Mouse (Mus musculus) heart, embryonic 12.5 days (tissue): ENCODE results near the gene Znrf3. TPM values are rescaled to one million over a fixed set of nuclear protein-coding genes. Genes with fewer than 3 reads are reported as not detected.

Experiments
- ATAC-seq: fragments of 200-750 bp; cut with Nextera tagmentation; 2 replicates; pipeline ENCODE4 v1.8.0; 2017; ENCODE audit warnings: moderate TSS enrichment, moderate library complexity; ENCODE audit not compliant: insufficient number of reproducible peaks, low FRiP score
- H3K27ac ChIP-seq: fragments of 300-500 bp; sonication (generic); 2 replicates; pipeline ENCODE4 v1.5.1; 2016; ENCODE audit warnings: mild to moderate bottlenecking, moderate library complexity; ENCODE audit not compliant: poor library complexity, severe bottlenecking
- H3K27me3 ChIP-seq: fragments of 300-500 bp; sonication (generic); replicated peaks from 2 replicates; pipeline ENCODE4 v1.6.1; 2016; ENCODE audit warnings: mild to moderate bottlenecking, moderate library complexity
- H3K36me3 ChIP-seq: fragments of 300-500 bp; sonication (generic); 2 replicates; pipeline ENCODE4 v1.6.1; 2016; ENCODE audit warnings: mild to moderate bottlenecking, moderate library complexity
- H3K4me1 ChIP-seq: fragments of 300-500 bp; sonication (generic); replicated peaks from 2 replicates; pipeline ENCODE4 v1.6.1; 2016; ENCODE audit warnings: mild to moderate bottlenecking
- H3K4me2 ChIP-seq: fragments of 300-500 bp; sonication (generic); 2 replicates; pipeline ENCODE4 v1.6.1; 2016; ENCODE audit warnings: mild to moderate bottlenecking, moderate library complexity
- H3K4me3 ChIP-seq: fragments of 300-500 bp; sonication (generic); 2 replicates; pipeline ENCODE4 v1.5.1; 2016; ENCODE audit warnings: mild to moderate bottlenecking
- H3K9ac ChIP-seq: fragments of 300-500 bp; sonication (generic); 2 replicates; pipeline ENCODE4 v1.6.1; 2016; ENCODE audit warnings: mild to moderate bottlenecking, moderate library complexity
- H3K9me3 ChIP-seq: fragments of 300-500 bp; sonication (generic); replicated peaks from 2 replicates; pipeline ENCODE4 v1.6.1; 2016; ENCODE audit warnings: mild to moderate bottlenecking, moderate library complexity
- WGBS: fragments of 180-500 bp; shearing (Covaris S2); methylation state at CpG from one replicate; pipeline ENCODE4 v1.1.7; 2016; 5-methylcytosine and 5-hydroxymethylcytosine counted together
- polyA plus RNA-seq: library from polyadenylated mRNA; unstranded; fragments of >200 nt; fragmentation: Nextera tagmentation; extraction: Ambion mirVana; gene quantifications from 2 replicates; pipeline ENCODE4 v1.2.1, GENCODE M21; 2016

Znrf3 gene
- polyA plus RNA-seq, 1 experiment from 2014 or later: 7.6 TPM

DNA sequence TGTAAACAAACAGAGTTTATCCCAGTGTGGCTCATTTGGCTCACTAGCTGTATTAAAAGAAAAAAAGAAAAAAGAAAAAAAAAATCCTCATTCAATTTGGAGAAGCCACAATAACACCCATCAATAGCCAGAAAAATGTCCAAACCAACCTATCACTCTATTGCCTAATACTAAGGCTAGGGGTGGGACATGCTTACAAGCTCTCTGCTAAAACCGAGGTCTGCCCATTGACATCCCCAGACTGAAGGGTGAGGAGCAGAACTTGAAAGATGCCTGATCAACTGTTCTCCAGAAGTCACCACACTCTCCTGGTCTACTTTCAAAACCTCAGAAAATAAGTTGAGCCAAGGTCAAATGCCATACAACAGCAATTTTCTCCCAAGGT, 22.4 kb downstream of the Znrf3 start:
- Histone ChIP-seq H3K4me2 (no peak overlapping the region), H3K9me3 (no peaks in the 10 kb centered on the region), H3K4me1 (peaks cover 45% of the 10 kb centered on the region), H3K36me3 (no peaks in the 10 kb centered on the region), H3K27ac (no peak overlapping the region), H3K9ac (no peak overlapping the region), H3K4me3 (no peak overlapping the region), H3K27me3 (no peaks in the 10 kb centered on the region)
- no peak for ATAC-seq
- WGBS: 58% methylated on average over 1 of the region's 1 CpGs

DNA sequence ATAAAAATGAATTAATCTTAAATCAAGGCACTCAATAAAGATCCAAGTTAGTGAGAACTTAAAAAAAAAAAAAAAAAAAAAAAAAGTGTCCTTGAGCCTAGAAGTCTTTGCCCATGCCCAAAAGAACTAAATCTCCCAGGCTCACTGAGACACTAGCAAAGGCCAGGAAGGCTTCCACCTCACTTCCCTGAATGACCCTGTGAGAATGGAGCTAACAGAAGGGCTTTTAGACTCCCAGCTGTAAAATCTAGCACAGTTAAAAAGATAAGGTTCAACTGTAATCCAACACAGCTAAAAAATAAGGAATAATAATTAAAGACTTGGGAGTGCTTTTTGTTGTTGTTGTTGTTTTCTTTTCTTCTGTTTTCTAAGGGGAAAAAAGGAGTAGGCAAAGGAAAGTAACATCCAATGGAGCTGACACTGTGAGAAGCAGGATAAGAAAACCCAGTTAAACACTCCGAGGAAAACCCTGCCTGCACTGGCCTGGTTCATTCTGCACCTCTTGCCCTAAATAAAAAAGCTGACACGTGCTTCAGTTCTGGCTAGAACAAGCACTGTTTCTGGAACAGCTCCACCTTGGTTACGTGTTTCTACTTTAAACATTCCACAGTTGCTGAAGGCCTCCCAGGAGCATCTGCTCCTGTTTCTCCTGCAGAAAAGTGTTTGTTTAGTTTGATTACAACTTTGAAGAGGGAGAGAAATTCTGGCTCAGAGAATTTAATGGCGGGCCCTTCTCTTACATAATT, 23.0 kb downstream of the Znrf3 start:
- H3K9me3 ChIP-seq: no peaks in the 10 kb centered on the region
- no peak overlapping the region for H3K9ac ChIP-seq
- H3K4me1 ChIP-seq: peaks cover 48% of the 10 kb centered on the region
- 18% methylated on average over 4 of the region's 4 CpGs for WGBS
- H3K36me3 ChIP-seq: no peaks in the 10 kb centered on the region
- H3K27ac ChIP-seq: peak overlapping the region; percentile 69
- no peak overlapping the region for H3K4me3 ChIP-seq
- no peak overlapping the region for H3K4me2 ChIP-seq
- ATAC-seq: no peak
- H3K27me3 ChIP-seq: no peaks in the 10 kb centered on the region

DNA sequence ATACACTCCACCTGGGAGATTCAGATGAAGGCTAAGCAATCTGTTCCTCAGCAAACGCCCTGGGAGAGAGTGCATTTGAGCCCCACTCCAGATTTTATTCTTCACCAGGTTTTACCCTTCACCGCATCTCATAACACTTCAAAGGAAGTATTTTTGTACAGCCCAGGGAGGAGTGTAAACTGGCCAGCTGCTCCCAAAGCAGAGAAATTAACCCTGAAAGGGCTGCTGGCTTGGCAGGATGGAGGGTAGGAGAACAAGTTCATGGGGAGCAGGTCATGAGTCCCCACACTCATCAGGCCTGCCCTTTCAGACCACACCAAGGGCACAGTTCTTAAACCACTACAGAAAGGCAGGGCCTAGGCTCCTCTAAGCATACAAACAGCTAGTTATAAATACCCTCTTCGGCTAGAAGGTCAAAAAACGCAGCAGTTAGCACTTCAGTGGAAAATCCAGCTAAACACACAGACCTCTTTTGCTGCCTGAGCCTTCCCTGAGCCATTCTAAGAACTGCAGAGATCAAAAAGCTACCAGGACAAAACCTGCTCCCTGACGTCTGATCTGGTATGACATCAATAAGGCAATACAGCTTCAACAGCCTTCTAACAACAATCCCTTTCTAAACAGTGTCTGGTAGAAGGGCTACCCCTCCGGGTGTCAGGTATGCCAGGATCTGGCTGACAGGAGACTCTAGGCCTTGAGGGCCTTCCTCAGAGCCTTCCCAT, 28.9 kb downstream of the Znrf3 start:
- Histone ChIP-seq H3K9me3 (no peaks in the 10 kb centered on the region), H3K27ac (peak overlapping the region; percentile 88), H3K9ac (peak overlapping the region; percentile 42), H3K4me3 (no peak overlapping the region), H3K27me3 (no peaks in the 10 kb centered on the region), H3K4me1 (peaks cover 61% of the 10 kb centered on the region), H3K4me2 (peak overlapping the region; percentile 21), H3K36me3 (no peaks in the 10 kb centered on the region)
- WGBS: 15% methylated on average over 6 of the region's 6 CpGs
- peak; percentile 15; the same call in 1 of the 2 replicates for ATAC-seq

DNA sequence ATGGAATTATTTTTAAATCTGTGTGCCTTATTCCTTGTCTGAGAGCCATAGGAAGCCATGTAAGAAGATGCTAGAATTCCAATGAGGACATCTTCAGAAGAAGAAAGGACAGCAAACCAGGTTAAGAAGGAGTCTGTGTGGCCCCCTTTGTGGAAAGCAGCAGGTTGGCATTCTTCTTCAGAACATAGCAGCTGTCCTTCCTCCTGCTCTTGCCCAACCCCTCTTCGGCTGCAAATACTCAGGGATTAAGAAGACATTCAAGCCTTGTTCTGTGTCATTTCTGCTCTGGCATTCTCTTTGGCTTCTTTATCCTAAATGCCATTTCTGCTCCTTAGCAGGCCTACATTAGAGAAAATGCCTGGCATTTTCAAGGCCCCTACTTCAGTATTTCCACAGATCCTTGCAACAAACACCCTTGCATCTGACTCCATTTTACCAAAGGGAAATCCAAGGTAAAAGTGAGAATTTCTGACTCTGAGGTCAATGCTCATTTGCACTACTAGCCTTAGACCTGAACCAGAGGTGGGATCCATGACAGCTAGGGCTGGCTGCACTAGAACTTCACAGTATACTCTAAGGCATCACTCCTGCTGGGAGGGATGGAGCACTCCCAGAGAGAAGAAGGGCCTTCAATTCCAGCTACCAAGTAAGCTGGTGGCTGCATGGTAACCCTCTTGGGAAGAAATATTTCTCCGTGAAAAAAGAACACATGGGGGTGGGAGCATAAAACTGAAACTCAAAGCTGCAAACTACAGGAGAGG, 29.6 kb downstream of the Znrf3 start:
- Histone ChIP-seq H3K27me3 (no peaks in the 10 kb centered on the region), H3K36me3 (no peaks in the 10 kb centered on the region), H3K9me3 (no peaks in the 10 kb centered on the region), H3K4me3 (no peak overlapping the region), H3K27ac (peak overlapping the region; percentile 88), H3K4me2 (peak overlapping the region; percentile 21), H3K9ac (no peak overlapping the region), H3K4me1 (peaks cover 61% of the 10 kb centered on the region)
- WGBS: 37% methylated on average over 2 of the region's 2 CpGs
- no peak for ATAC-seq

DNA sequence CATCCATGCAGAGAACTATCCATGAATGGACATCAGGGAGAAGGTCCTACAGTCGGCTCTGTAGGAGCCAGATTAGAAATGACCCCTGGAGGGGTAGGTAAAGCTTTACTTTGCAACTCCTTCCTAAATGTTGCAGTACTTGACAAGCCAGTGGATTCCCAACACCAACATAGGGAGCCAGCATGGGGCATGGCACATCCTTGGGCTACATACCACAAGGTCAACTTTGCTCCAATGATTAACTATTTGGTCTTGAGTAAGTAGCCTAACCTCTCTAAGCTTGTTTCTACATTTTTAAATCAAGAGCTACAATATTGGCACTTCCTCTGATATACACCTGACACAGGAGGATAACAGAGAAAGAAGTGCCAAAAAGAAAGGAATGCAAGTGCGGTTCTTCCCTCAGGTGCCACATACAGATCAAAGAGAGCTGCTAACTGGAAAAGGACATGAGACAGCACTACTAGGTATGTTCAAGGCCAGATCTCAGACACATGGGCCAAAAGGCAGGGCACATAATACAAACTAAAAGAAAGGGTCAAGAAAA, 31.9 kb downstream of the Znrf3 start:
- Histone ChIP-seq H3K4me3 (no peak overlapping the region), H3K9me3 (no peaks in the 10 kb centered on the region), H3K4me2 (no peak overlapping the region), H3K27ac (no peak overlapping the region), H3K9ac (no peak overlapping the region), H3K27me3 (no peaks in the 10 kb centered on the region), H3K36me3 (no peaks in the 10 kb centered on the region), H3K4me1 (peaks cover 61% of the 10 kb centered on the region)
- 55% methylated on average over 2 of the region's 2 CpGs for WGBS
- no peak for ATAC-seq

DNA sequence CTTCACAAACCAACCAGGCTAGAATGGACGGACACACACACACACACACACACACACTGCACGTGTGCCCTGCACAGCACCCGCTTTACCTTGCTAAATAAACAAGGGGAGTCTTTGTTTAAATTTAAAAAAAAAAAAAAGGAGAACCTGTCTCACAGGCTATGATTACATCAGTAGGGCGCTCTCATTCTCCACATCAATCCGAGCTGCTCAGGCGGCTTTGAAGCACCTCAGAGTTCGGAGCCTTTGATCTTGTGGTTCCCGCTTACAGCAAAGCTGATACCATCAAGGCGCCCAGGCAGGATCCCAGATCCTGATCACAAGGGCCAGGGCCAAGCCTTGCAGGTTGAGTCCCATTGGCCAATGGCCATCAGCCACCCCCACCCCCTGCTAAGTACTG, 33.1 kb downstream of the Znrf3 start:
- WGBS: 37% methylated on average over 9 of the region's 9 CpGs
- Histone ChIP-seq H3K27ac (no peak overlapping the region), H3K9me3 (no peaks in the 10 kb centered on the region), H3K36me3 (no peaks in the 10 kb centered on the region), H3K27me3 (no peaks in the 10 kb centered on the region), H3K4me3 (no peak overlapping the region), H3K4me1 (peaks cover 54% of the 10 kb centered on the region), H3K4me2 (peak overlapping the region; percentile 40), H3K9ac (no peak overlapping the region)
- ATAC-seq: no peak

DNA sequence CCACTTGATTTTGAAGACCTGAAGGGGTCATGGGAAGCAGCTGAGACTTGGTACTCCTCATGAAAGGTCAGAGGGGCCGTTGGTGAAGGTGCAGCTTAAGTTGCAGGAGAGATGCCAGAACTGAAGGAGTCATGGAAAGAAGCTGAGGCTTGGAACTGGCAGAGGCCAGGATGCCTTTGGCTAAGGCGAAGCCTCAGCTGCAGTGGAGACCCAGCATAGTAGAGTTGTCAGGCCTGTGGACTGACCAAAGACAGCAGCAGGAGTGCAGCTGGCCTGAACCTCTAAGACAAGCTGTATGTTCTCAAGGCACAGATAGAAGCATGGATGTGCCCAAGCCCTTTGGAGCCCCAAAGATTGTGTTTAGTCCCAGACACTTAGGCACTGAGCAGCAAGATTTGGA, 40.5 kb downstream of the Znrf3 start:
- no peaks in the 10 kb centered on the region for H3K27me3 ChIP-seq
- 0 out of 2 replicates have a peak overlapping the region, but pooled peaks have one; percentile 29 for H3K27ac ChIP-seq
- no peak overlapping the region for H3K4me3 ChIP-seq
- no peak overlapping the region for H3K4me2 ChIP-seq
- ATAC-seq: no peak
- H3K4me1 ChIP-seq: peaks cover 4% of the 10 kb centered on the region
- H3K36me3 ChIP-seq: no peaks in the 10 kb centered on the region
- H3K9me3 ChIP-seq: no peaks in the 10 kb centered on the region
- H3K9ac ChIP-seq: no peak overlapping the region
- WGBS: 79% methylated on average over 2 of the region's 2 CpGs

DNA sequence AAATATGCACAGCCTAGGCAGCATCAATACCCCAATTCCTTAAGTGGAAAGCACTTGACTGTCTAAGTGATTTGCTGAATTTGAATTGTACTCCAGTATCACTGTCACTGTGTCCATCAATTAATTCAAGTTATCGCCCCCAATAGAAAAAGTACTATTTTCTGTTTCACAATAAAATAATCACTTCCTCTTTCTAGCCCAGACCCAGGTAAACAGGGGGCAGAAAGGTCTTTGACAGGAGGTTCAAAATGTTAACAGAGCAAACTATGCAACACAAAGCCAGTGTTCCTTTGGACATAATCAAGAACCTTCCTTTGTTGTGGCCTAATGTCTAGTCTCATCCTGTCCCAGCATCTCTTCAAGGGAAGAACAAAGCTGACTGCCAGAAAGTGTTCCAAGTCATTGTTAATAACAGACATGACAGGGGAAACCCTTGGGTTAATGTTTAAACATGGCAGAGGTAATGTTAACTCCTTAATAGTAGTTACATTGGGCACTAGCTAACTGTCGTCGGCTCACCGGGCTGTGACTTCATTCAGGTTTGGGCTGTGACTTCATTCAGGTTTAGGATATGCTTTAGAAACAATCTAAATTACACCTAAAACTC, 42.4 kb downstream of the Znrf3 start:
- H3K4me3 ChIP-seq: no peak overlapping the region
- peaks cover 4% of the 10 kb centered on the region for H3K4me1 ChIP-seq
- no peaks in the 10 kb centered on the region for H3K27me3 ChIP-seq
- H3K4me2 ChIP-seq: no peak overlapping the region
- 91% methylated on average over 4 of the region's 4 CpGs for WGBS
- no peak overlapping the region for H3K27ac ChIP-seq
- no peaks in the 10 kb centered on the region for H3K9me3 ChIP-seq
- no peaks in the 10 kb centered on the region for H3K36me3 ChIP-seq
- ATAC-seq: no peak
- H3K9ac ChIP-seq: no peak overlapping the region

DNA sequence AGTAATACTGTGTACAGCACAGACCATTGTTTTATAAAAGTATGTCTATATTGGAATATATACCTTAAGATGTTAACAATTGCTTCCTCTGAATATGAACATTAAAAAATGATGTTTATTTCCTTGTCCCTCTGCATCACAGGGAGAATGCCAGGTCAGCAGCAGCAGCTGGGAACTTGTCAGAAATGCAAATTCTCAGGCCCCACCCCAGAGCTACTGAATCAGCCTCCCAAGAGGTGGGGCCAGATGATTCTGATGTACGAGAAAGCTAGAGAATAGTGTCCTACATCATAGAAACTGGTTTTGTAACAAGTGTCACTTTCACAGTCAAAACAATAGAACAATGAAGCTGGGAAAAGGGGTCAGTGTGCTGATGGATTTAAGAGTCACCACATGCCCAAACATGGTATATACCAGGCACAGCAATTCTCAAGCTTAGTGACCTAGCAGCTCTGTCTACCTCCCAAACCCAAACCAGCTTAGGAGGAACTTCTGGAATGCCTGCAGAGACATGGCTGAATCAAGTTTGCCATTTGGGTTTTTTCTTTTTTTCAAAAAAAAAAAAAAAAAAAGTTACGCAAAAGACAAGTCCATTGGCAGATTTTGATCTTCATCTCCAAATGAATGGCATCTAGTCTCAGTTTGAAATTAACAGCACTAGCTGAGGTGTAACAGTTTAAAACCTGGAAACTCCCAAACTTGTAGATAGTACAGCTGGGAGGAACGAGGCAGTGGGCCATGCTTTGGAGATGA, 46.2 kb downstream of the Znrf3 start:
- ATAC-seq: no peak
- WGBS: 67% methylated on average over 3 of the region's 3 CpGs
- H3K27ac ChIP-seq: no peak overlapping the region
- H3K4me1 ChIP-seq: no peaks in the 10 kb centered on the region; the same call in 1 of the 2 replicates
- H3K27me3 ChIP-seq: no peaks in the 10 kb centered on the region
- no peak overlapping the region for H3K4me3 ChIP-seq
- no peak overlapping the region for H3K4me2 ChIP-seq
- H3K9ac ChIP-seq: no peak overlapping the region
- no peaks in the 10 kb centered on the region for H3K36me3 ChIP-seq
- no peaks in the 10 kb centered on the region for H3K9me3 ChIP-seq
